Mouse (Mus musculus): ENCODE measurements at regions not wholly inside any gene's neighbourhood (a gene's known extent, or its start where the extent isn't known, plus 50 kb on each side); places are given as distances from the start of the nearest gene placed in this dataset.
"Not testable (repeated sequence)": the region's sequence is repeated elsewhere in the genome, so short reads cannot be mapped to it uniquely, and the experiment has no call there.

GRCm38 (mm10) chr9:9312274-9312673 is 73.4 kb upstream of the Arhgap42 start:
- Histone ChIP-seq H3K27me3 (ENCODE audit: insufficient read depth, low read length) (no peaks in the 10 kb centered on the region), H3K4me3 (ENCODE audit: low read depth, low read length) (no peak overlapping the region), H3K4me1 (ENCODE audit: insufficient read depth, low read length) (no peaks in the 10 kb centered on the region), H3K4me2 (ENCODE audit: low read depth, low read length, poor library complexity, severe bottlenecking) (no peak overlapping the region), H3K27ac (ENCODE audit: low read depth, low read length) (no peak overlapping the region), H3K9ac (replicated peaks; ENCODE audit: low read length, poor library complexity, severe bottlenecking) (no peak overlapping the region), H3K9me3 (ENCODE audit: low read length) (no peaks in the 10 kb centered on the region), H3K36me3 (ENCODE audit: insufficient read depth, low read length) (no peaks in the 10 kb centered on the region)
- TF ChIP-seq CTCF (IDR thresholded peaks at IDR 0.05): no peak
- no peak for ATAC-seq (ENCODE audit: low FRiP score)
- no peak for DNase-seq (ENCODE audit: low spot score)

GRCm38 (mm10) chr9:9311627-9312265 is 72.8 kb upstream of the Arhgap42 start:
- H3K9ac ChIP-seq (replicated peaks; ENCODE audit: low read length, poor library complexity, severe bottlenecking): no peak overlapping the region
- H3K4me3 ChIP-seq (ENCODE audit: low read depth, low read length): no peak overlapping the region
- H3K27me3 ChIP-seq (ENCODE audit: insufficient read depth, low read length): no peaks in the 10 kb centered on the region
- no peak for TF ChIP-seq CTCF (IDR thresholded peaks at IDR 0.05)
- no peaks in the 10 kb centered on the region for H3K4me1 ChIP-seq (ENCODE audit: insufficient read depth, low read length)
- H3K36me3 ChIP-seq (ENCODE audit: insufficient read depth, low read length): no peaks in the 10 kb centered on the region
- H3K9me3 ChIP-seq (ENCODE audit: low read length): no peaks in the 10 kb centered on the region
- ATAC-seq (ENCODE audit: low FRiP score): no peak
- no peak overlapping the region for H3K27ac ChIP-seq (ENCODE audit: low read depth, low read length)
- WGBS: 78% methylated on average over 2 of the region's 2 CpGs
- DNase-seq (ENCODE audit: low spot score): no peak
- H3K4me2 ChIP-seq (ENCODE audit: low read depth, low read length, poor library complexity, severe bottlenecking): no peak overlapping the region

- not testable (repeated sequence) for H3K4me2 ChIP-seq (ENCODE audit: low read depth, low read length, poor library complexity, severe bottlenecking); H3K4me3 ChIP-seq (ENCODE audit: low read depth, low read length); ATAC-seq (ENCODE audit: low FRiP score); H3K9me3 ChIP-seq (ENCODE audit: low read length); H3K27me3 ChIP-seq (ENCODE audit: insufficient read depth, low read length); DNase-seq (ENCODE audit: low spot score); H3K4me1 ChIP-seq (ENCODE audit: insufficient read depth, low read length); H3K36me3 ChIP-seq (ENCODE audit: insufficient read depth, low read length); H3K27ac ChIP-seq (ENCODE audit: low read depth, low read length); H3K9ac ChIP-seq (replicated peaks; ENCODE audit: low read length, poor library complexity, severe bottlenecking)
- 87% methylated on average over 6 of the region's 6 CpGs for WGBS
These were observed 72.2 kb upstream of the Arhgap42 start for GRCm38 (mm10) chr9:9311040-9311583.

- Histone ChIP-seq H3K4me3 (ENCODE audit: low read depth, low read length) (no peak overlapping the region), H3K27me3 (ENCODE audit: insufficient read depth, low read length) (no peaks in the 10 kb centered on the region), H3K4me1 (ENCODE audit: insufficient read depth, low read length) (no peaks in the 10 kb centered on the region), H3K9ac (replicated peaks; ENCODE audit: low read length, poor library complexity, severe bottlenecking) (no peak overlapping the region), H3K27ac (ENCODE audit: low read depth, low read length) (no peak overlapping the region), H3K4me2 (ENCODE audit: low read depth, low read length, poor library complexity, severe bottlenecking) (no peak overlapping the region), H3K36me3 (ENCODE audit: insufficient read depth, low read length) (no peaks in the 10 kb centered on the region), H3K9me3 (ENCODE audit: low read length) (no peaks in the 10 kb centered on the region)
- TF ChIP-seq CTCF (IDR thresholded peaks at IDR 0.05): no peak
- DNase-seq (ENCODE audit: low spot score): no peak
- 66% methylated on average over 3 of the region's 3 CpGs for WGBS
- no peak for ATAC-seq (ENCODE audit: low FRiP score)
These were observed 51.9 kb upstream of the Arhgap42 start for GRCm38 (mm10) chr9:9290767-9291166.

GRCm38 (mm10) chr9:9289570-9289969 is 50.7 kb upstream of the Arhgap42 start:
- H3K27ac ChIP-seq (ENCODE audit: low read depth, low read length): no peak overlapping the region
- no peak overlapping the region for H3K4me2 ChIP-seq (ENCODE audit: low read depth, low read length, poor library complexity, severe bottlenecking)
- ATAC-seq (ENCODE audit: low FRiP score) (no peak), DNase-seq (ENCODE audit: low spot score) (no peak)
- H3K4me1 ChIP-seq (ENCODE audit: insufficient read depth, low read length): no peaks in the 10 kb centered on the region
- no peak overlapping the region for H3K9ac ChIP-seq (replicated peaks; ENCODE audit: low read length, poor library complexity, severe bottlenecking)
- H3K36me3 ChIP-seq (ENCODE audit: insufficient read depth, low read length): no peaks in the 10 kb centered on the region
- H3K27me3 ChIP-seq (ENCODE audit: insufficient read depth, low read length): no peaks in the 10 kb centered on the region
- TF ChIP-seq CTCF (IDR thresholded peaks at IDR 0.05): no peak
- H3K4me3 ChIP-seq (ENCODE audit: low read depth, low read length): no peak overlapping the region
- WGBS: 74% methylated on average over 6 of the region's 6 CpGs
- H3K9me3 ChIP-seq (ENCODE audit: low read length): no peaks in the 10 kb centered on the region
